Mouse (Mus musculus) brain, embryonic 14.5 days (tissue): ENCODE results near the gene Sh3bp5.

Experiments used
- CTCF ChIP-seq: fragments of 200-500 bp; IDR thresholded peaks from 2 replicates; pipeline ENCODE4 v1.5.1; 2012; ENCODE audit warnings: inconsistent platforms, mild to moderate bottlenecking, moderate library complexity, borderline replicate concordance; ENCODE audit not compliant: insufficient read depth, insufficient read length; ENCODE audit errors: extremely low read depth
- POLR2A ChIP-seq: fragments of 200-500 bp; IDR thresholded peaks from 2 replicates; pipeline ENCODE4 v1.6.1; 2012; ENCODE audit warnings: mild to moderate bottlenecking, inconsistent platforms, borderline replicate concordance; ENCODE audit not compliant: poor library complexity, insufficient read depth, insufficient read length, severe bottlenecking; ENCODE audit errors: extremely low read depth

DNA sequence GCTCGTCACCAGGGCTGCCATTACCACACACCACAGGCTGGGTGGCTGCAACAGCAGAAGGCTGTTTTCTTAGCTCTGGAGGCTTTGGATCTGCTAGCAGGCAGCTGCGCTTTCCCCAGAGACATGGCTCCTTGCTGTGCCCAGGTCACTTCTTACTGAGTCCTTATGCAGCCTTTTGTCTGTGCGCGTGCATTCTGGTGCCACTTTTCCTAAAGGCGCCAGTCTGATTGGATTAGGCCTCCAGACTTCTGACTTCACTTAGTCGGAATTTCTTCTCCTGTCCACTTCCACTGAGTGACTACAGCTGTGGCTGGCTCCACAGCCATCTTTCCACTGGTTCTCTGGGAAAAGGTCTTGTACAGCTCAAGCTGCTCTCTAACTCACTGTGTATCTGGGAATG is 27.0 kb upstream of the Sh3bp5 start:
- TF ChIP-seq CTCF: no peak
- no peak for TF ChIP-seq POLR2A
